Mouse (Mus musculus) megakaryocyte-erythroid progenitor cell, adult 5-6 weeks (primary cell): ENCODE results near the gene Focad. TPM values are rescaled to one million over a fixed set of nuclear protein-coding genes. Genes with fewer than 3 reads are reported as not detected.

Experiments
- ATAC-seq: replicated peaks from 2 replicates; pipeline ENCODE4 v1.8.0; 2016; ENCODE audit warnings: mild to moderate bottlenecking, inconsistent platforms; ENCODE audit not compliant: severe bottlenecking, poor library complexity, low FRiP score, low TSS enrichment
- total RNA-seq, 2 experiments: library from RNA; stranded (forward) in 1 of 2; stranded (reverse) in 1 of 2; fragments of 200-1000, 215-1000 nt in 1 of 2; fragments of >200 nt in 1 of 2; fragmentation: Nextera tagmentation in 1 of 2; gene quantifications; 2 replicates each; pipeline ENCODE4 v1.2.3; 2014 to 2017

Focad gene
- total RNA-seq, 2 experiments from 2014 or later = 34.5 to 38.5 TPM

GRCm38 (mm10) chr4:88138366-88138917 is 44.0 kb downstream of the Focad start:
- no peak for ATAC-seq

GRCm38 (mm10) chr4:88149462-88149861 is 55.0 kb downstream of the Focad start:
- no peak for ATAC-seq

GRCm38 (mm10) chr4:88155490-88156160 is 61.2 kb downstream of the Focad start:
- ATAC-seq = peak; percentile 98

GRCm38 (mm10) chr4:88156961-88157360 is 62.5 kb downstream of the Focad start:
- no peak for ATAC-seq

DNA sequence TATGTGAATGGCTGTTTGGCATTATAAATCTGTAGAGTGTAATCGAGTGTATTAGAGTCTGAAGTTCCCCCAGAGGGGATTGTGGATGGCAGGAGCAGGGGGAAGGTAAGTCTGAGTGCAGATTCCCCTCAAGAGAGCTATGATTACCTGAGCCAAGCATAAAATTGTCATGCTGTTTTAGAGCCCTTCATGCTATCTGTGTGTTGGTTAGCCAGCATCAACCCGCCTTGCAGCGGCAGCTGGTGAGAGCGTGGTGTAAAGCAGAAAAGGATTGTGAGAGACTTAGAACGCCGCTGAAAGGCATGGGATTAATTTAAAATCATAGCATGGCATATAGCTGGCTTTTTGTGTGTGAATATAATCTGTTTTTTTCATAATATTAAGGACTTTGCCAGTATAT is 63.2 kb downstream of the Focad start:
- ATAC-seq = no peak

GRCm38 (mm10) chr4:88159256-88159655 is 64.8 kb downstream of the Focad start:
- ATAC-seq = no peak

- no peak for ATAC-seq
Measured at GRCm38 (mm10) chr4:88159700-88160099, 65.3 kb downstream of the Focad start.

GRCm38 (mm10) chr4:88163511-88164247 is 69.2 kb downstream of the Focad start:
- ATAC-seq = no peak

DNA sequence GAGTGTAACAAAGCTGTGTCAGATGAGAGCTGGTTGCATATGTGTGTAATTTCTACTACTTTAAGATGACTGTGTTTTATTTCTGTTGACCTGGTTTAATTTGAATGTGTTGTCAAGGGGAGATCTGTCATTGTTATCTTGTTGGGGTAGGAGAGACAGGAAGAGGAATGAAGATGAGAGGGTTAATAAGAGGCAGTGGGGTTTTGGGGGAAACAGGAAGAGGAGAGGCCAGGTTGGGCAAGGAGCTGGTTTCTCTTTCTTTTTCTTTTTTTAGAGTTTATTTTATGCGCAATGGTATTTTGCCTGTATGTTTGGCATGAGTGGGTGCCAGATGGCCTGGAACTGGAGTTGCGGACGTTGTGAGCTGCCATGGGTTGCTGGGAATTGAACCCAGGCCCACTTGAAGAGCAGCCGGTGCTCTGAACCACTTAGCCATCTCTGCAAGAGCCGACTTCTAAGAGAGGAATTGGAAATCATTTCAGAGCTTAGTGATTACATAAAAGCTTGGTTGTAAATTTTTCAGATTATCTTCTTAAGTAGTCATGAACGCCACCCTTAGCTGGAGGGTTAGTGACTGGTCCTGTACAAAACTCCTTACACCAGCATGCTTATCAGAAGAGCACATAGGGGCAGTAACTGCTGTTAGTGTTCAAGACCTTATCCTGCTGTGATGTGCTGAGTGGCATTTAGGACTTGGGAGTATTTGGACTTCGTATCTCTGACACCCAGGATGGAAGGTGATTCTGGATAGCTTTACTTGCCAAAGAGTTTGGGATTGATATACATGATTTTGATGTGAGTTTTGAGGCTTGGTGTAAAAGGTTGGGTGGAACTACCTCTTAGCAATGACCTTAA is 72.8 kb downstream of the Focad start:
- ATAC-seq = peak; percentile 93

GRCm38 (mm10) chr4:88175058-88175974 is 80.9 kb downstream of the Focad start:
- no peak for ATAC-seq

DNA sequence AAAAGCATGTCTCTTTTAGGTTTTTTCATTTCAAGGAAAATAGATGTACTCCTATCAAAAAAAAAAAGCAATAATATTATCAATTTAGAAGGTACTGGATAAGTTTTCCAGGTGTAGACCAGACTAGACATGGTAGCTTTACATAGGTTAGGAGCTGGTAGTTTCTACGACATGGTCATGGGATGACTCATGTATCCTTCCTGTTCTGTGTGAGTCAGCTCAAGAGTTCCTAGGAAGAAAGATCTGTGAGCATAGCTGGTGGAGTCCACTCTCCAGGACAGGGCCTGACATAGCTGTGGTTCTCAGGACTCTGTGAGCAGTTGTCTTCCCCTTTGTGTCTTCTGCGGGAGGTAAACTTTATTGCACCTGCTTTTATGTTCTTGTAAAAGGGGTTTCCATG is 84.9 kb downstream of the Focad start:
- ATAC-seq = no peak

GRCm38 (mm10) chr4:88184293-88184692 is 89.9 kb downstream of the Focad start:
- ATAC-seq = no peak

DNA sequence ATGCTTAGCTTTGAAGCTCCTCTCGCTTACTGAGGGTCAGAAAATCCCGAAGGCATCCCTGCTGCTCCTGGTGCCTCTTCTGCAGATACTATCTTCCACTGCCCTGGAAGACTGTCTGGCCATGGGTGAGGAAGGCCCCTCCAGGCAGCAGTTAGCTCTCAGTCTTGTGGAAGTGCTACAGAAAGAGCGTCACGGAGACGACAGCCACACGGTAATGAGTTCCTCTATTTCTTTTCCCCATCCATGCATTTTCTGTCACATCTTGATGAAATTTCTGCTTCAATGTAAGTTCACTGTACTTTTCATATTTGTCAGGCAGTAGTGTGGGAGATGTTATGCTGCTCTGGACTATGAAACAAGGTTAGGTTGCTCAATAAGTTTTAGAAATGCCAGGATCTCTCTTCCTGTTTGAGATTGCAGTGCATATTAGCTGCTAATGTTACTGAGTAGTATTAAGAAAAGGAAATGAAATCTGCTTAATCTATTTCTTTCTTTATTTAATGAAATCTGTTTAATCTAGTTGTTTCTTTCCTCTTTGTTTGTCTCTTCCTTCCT is 91.5 kb downstream of the Focad start:
- no peak for ATAC-seq

DNA sequence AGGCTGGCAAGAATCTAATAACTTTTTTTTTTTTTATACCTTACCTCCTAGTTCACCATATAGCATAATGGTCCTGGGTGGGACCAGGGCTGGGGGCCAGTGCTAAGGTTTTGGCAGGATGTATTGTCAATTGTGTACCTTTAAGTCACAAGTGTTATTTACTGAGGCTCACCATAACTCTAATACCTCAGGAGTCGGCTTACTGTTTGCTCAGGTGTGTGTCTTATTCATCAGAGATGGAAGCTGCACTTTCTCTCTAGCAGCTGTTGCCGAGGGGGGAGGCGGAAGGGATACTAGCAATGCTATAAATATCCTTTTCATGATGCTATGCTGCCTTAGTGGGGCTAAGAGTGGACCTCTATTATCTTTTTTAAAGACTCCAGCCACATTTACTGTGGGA is 93.2 kb downstream of the Focad start:
- ATAC-seq = no peak

GRCm38 (mm10) chr4:88189495-88189894 is 95.1 kb downstream of the Focad start:
- ATAC-seq = no peak

- no peak for ATAC-seq
Measured at GRCm38 (mm10) chr4:88194256-88194655, 99.8 kb downstream of the Focad start.

DNA sequence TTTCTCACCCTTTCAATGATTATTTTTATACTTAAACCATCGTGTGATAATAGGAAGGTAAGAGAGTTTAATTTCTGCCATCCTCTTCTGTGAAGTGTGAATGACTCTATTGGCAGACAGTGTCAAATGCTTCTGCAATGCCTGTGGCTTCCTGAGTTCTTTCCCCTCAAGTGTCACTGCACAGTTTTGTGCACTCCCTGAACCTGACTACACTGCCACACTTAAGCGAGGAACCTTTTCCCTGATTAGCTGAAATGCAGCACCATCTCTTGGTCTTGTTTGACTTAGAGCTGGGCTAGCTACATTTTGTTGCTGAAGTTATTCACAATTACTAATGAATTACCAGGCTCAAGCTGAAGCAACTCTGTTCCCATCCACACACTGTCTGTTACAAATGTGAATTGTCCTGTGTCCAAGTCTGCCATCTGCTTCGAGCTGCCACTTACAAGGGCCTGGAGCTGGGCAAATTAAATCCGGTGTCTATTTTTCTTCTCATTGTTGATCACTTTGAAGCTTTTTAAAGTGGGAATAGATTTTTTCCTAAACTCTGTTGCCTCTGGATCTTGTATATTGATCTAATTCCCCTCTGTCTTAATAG is 101.6 kb downstream of the Focad start:
- no peak for ATAC-seq

DNA sequence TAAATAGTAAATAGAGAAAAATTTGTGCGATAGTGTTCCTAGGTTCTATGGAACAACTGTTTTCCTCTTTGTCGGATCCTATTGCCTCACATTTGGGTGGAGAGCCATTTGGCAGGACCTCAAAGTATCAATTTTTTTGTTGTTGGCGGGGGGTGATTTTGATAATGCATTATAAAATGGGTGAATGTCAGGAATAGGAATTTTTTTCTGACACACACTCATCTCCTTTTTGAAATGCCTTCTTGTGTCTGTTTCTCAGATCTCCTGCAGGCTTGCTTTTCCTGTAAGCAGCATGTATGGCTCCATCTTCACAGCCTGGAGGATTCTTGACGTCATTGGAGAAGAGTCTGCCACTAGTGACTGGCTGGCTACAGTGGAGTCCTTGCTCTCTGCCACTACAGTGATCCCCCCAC is 102.1 kb downstream of the Focad start:
- ATAC-seq = no peak
